Mouse (Mus musculus): ENCODE measurements around the gene Ccn5. TPM values are rescaled to one million over a fixed set of nuclear protein-coding genes. Genes with fewer than 3 reads are reported as not detected.

Gene Ccn5
- polyA plus RNA-seq, 1 experiment from 2014 or later = 0.68 TPM

DNA sequence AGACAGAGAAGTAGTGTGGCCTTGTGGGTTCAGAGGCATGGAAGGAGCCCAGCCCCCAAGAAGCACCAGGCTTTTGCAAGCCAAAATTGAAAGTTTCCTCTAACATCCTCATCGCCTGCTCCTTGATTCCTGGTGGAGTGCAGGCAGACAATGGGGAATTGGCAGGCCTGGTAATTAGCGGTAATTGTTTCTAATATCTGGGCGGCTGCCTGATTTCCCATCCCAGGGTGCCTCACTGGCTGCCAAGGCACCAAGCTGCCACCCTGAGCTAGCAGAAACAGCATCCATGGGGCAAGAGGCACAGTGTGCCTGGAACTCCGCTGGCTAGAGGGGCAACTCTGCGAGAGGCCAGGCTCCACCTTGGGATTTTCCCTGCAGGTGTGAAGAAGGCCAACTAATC, 49.1 kb downstream of the Ccn5 start:
- Histone ChIP-seq H3K4me1 (ENCODE audit: insufficient read depth) (no peaks in the 10 kb centered on the region), H3K27me3 (ENCODE audit: insufficient read depth, low read length) (no peaks in the 10 kb centered on the region)
- WGBS = 59% methylated on average over 5 of the region's 5 CpGs

DNA sequence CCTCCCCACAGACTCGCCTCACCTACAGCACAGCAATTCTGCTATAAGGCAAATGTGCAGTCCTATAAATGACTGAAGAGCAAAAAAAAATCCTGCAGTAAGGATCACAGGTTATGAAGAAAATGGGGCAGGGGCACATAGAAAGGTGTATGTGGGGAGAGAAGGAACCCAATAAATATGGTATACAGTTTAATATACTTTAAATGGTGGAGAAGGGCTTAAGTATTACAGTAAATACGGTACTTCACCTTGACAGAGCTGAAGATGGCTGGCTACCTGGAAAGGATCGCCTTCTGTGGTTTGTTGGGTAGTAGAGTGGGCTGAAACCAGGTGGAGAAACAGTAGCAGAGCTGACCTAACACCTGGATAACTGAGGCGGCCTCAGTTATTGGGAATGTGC, 50.6 kb downstream of the Ccn5 start:
- WGBS = 80% methylated on average over 4 of the region's 4 CpGs
- ATAC-seq (ENCODE audit: insufficient read depth) = no peak
- no peaks in the 10 kb centered on the region for H3K27me3 ChIP-seq (ENCODE audit: insufficient read depth, low read length)

More for the DNA sequence above, 49.1 kb downstream of the Ccn5 start:
- TF ChIP-seq CTCF (IDR thresholded peaks at IDR 0.05; ENCODE audit: low read depth) = no peak
- H3K4me2 ChIP-seq = no peak overlapping the region
- no peak overlapping the region for H3K27ac ChIP-seq (ENCODE audit: low read depth)
- no peak overlapping the region for H3K4me3 ChIP-seq (ENCODE audit: low read depth, low read length)
- DNase-seq (no peak), ATAC-seq (ENCODE audit: insufficient read depth) (no peak)
- H3K9ac ChIP-seq = no peak overlapping the region
- no peaks in the 10 kb centered on the region for H3K9me3 ChIP-seq (ENCODE audit: low read depth, low read length)
- no peaks in the 10 kb centered on the region for H3K36me3 ChIP-seq (ENCODE audit: insufficient read depth)

DNA sequence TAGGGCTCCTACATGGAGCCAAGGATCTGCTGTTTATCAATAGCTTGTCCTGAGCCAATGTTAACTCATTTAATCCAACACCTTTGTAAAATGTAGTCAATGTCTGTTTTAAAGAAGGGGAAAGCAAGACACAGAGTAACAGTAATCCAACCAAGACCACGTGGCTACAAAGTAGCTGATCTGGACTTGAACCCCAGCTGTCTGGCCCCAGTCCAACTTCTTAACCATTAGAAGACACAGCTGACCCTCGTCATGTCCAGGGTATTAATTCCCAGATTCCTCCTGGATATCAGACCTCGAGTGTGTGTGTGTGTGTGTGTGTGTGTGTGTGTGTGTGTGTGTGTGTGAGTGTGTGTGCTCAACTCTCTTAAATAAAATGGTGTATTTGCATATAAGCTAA, 51.2 kb downstream of the Ccn5 start:
- no peak overlapping the region for H3K4me3 ChIP-seq (ENCODE audit: low read depth, low read length)
- ATAC-seq (ENCODE audit: insufficient read depth) (no peak), DNase-seq (peak; percentile 63)
- H3K9ac ChIP-seq = no peak overlapping the region
- H3K27me3 ChIP-seq (ENCODE audit: insufficient read depth, low read length) = no peaks in the 10 kb centered on the region
- no peak overlapping the region for H3K4me2 ChIP-seq
- no peak overlapping the region for H3K27ac ChIP-seq (ENCODE audit: low read depth)
- no peaks in the 10 kb centered on the region for H3K9me3 ChIP-seq (ENCODE audit: low read depth, low read length)
- H3K4me1 ChIP-seq (ENCODE audit: insufficient read depth) = no peaks in the 10 kb centered on the region
- WGBS = 34% methylated on average over 3 of the region's 3 CpGs
- no peak for TF ChIP-seq CTCF (IDR thresholded peaks at IDR 0.05; ENCODE audit: low read depth)
- H3K36me3 ChIP-seq (ENCODE audit: insufficient read depth) = no peaks in the 10 kb centered on the region

More for the DNA sequence above, 50.6 kb downstream of the Ccn5 start:
- no peaks in the 10 kb centered on the region for H3K9me3 ChIP-seq (ENCODE audit: low read depth, low read length)
- DNase-seq = no peak
- TF ChIP-seq CTCF (IDR thresholded peaks at IDR 0.05; ENCODE audit: low read depth) = no peak
- H3K36me3 ChIP-seq (ENCODE audit: insufficient read depth) = no peaks in the 10 kb centered on the region
- H3K4me3 ChIP-seq (ENCODE audit: low read depth, low read length) = no peak overlapping the region
- H3K4me1 ChIP-seq (ENCODE audit: insufficient read depth) = no peaks in the 10 kb centered on the region
- H3K27ac ChIP-seq (ENCODE audit: low read depth) = no peak overlapping the region
- H3K4me2 ChIP-seq = no peak overlapping the region
- no peak overlapping the region for H3K9ac ChIP-seq

DNA sequence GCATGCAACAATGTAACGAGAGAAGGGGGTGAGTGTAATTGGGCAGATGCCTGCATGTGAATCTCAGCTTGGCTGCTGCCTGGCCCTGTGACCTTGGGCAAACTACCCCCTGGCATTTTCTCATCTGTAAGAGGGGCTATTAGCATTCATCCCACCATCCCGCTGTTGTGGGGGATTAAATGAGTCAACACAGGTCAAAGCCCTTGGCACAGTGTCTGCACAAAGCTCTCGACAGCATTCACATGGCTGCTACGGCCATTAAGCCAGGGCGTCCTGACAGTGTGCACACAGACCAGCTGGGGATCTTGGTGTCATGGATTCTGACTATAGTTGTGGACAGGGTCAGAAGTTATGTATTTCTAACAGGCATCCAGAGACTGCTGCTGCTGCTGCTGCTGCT, 54.2 kb downstream of the Ccn5 start:
- Histone ChIP-seq H3K36me3 (ENCODE audit: insufficient read depth) (no peaks in the 10 kb centered on the region), H3K4me1 (ENCODE audit: insufficient read depth) (no peaks in the 10 kb centered on the region), H3K27me3 (ENCODE audit: insufficient read depth, low read length) (no peaks in the 10 kb centered on the region), H3K9ac (no peak overlapping the region), H3K27ac (ENCODE audit: low read depth) (no peak overlapping the region), H3K4me2 (no peak overlapping the region), H3K4me3 (ENCODE audit: low read depth, low read length) (no peak overlapping the region), H3K9me3 (ENCODE audit: low read depth, low read length) (no peaks in the 10 kb centered on the region)
- ATAC-seq (ENCODE audit: insufficient read depth) (no peak), DNase-seq (no peak)
- 44% methylated on average over 5 of the region's 5 CpGs for WGBS
- no peak for TF ChIP-seq CTCF (IDR thresholded peaks at IDR 0.05; ENCODE audit: low read depth)

DNA sequence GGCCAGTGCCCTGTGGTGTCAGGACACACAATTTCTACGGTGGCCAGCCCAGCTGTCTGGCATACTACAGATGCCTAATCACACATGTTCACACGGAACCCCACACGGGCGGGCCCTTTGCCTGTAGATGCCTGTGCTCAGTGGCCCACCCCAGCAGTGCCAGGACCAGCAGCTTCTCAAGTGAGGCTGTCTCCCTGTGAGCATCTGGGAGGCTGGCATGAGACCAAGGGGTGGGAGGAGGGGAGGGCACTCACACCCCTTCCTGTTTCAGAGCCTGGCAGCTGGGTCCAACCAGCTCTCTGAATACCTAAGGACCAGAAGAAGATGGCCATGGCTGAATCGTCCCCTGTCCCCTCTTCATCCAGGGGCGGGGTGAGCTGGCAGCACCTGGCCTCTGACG, 54.8 kb downstream of the Ccn5 start:
- 71% methylated on average over 7 of the region's 7 CpGs for WGBS
- ATAC-seq (ENCODE audit: insufficient read depth) = no peak
- H3K4me1 ChIP-seq (ENCODE audit: insufficient read depth) = no peaks in the 10 kb centered on the region

DNA sequence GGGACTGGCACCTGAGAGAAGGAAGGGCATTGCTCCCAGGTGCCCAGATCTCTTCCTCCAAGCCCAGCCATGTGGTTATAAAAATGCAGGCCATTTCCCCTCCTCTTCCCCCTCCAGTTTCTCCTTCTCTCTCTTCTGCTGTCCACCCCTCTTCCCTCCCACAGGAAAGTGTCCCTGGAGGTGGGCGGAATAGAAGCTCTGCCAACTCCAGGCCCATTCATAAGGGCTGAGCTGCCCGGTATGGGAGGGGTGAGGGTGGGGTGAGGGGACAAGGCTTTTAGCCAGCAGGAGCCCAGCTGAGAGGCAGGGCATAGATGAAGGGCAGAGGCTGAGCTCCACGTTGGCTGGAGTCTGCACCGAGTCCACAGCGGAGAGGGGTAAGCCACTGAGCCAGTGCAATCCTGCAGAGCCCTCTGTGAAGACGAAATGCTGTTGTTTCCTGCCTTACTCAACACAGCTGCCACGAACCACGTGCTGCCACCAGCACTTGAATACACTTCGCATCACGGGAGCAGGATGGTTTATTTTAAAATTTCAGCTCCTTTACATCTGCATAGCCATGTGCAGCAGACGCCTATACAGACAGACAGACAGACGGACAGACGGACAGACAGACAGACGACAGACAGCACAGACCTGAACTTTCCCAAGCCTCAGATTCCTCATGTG, 56.3 kb downstream of the Ccn5 start:
- 55% methylated on average over 14 of the region's 14 CpGs for WGBS

More for the DNA sequence above, 54.8 kb downstream of the Ccn5 start:
- Histone ChIP-seq H3K4me3 (ENCODE audit: low read depth, low read length) (no peak overlapping the region), H3K4me2 (no peak overlapping the region), H3K27me3 (ENCODE audit: insufficient read depth, low read length) (no peaks in the 10 kb centered on the region), H3K27ac (ENCODE audit: low read depth) (no peak overlapping the region), H3K9me3 (ENCODE audit: low read depth, low read length) (no peaks in the 10 kb centered on the region), H3K9ac (no peak overlapping the region), H3K36me3 (ENCODE audit: insufficient read depth) (no peaks in the 10 kb centered on the region)
- no peak for DNase-seq
- TF ChIP-seq CTCF (IDR thresholded peaks at IDR 0.05; ENCODE audit: low read depth) = no peak

DNA sequence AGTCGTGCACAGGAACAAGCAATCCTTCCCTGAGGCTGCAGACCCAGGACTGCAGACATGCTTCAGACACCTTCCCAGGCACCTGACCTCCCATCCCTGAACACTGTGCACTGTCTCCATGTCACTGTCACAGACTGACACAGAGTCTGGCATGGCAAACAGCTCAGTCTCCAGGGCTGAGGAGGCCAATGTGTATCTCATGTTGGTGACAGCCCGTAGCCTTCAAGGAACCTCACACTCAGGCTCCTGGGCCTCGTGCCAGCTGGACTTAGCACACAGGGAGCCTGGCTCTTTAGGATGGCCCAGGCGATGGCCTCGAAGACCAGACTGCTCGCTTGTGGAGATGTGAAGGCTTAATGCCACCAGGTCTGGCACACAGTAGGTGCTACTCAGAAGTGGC, 60.2 kb downstream of the Ccn5 start:
- no peaks in the 10 kb centered on the region for H3K36me3 ChIP-seq (ENCODE audit: insufficient read depth)
- H3K4me1 ChIP-seq (ENCODE audit: insufficient read depth) = no peaks in the 10 kb centered on the region
- peak; percentile 92 for DNase-seq
- no peak overlapping the region for H3K4me2 ChIP-seq
- no peak overlapping the region for H3K27ac ChIP-seq (ENCODE audit: low read depth)
- no peaks in the 10 kb centered on the region for H3K9me3 ChIP-seq (ENCODE audit: low read depth, low read length)
- H3K9ac ChIP-seq = no peak overlapping the region
- no peak for TF ChIP-seq CTCF (IDR thresholded peaks at IDR 0.05; ENCODE audit: low read depth)
- H3K27me3 ChIP-seq (ENCODE audit: insufficient read depth, low read length) = no peaks in the 10 kb centered on the region
- peak; percentile 88; the same call in 1 of the 2 replicates for ATAC-seq (ENCODE audit: insufficient read depth)
- H3K4me3 ChIP-seq (ENCODE audit: low read depth, low read length) = no peak overlapping the region
- WGBS = 32% methylated on average over 6 of the region's 6 CpGs

More for the DNA sequence above, 56.3 kb downstream of the Ccn5 start:
- H3K9ac ChIP-seq = no peak overlapping the region; the same call in 1 of the 2 replicates
- no peaks in the 10 kb centered on the region for H3K4me1 ChIP-seq (ENCODE audit: insufficient read depth)
- H3K4me2 ChIP-seq = no peak overlapping the region
- DNase-seq (no peak), ATAC-seq (ENCODE audit: insufficient read depth) (no peak)
- no peaks in the 10 kb centered on the region for H3K27me3 ChIP-seq (ENCODE audit: insufficient read depth, low read length)
- no peaks in the 10 kb centered on the region for H3K36me3 ChIP-seq (ENCODE audit: insufficient read depth)
- no peak overlapping the region for H3K27ac ChIP-seq (ENCODE audit: low read depth)
- H3K4me3 ChIP-seq (ENCODE audit: low read depth, low read length) = no peak overlapping the region
- no peaks in the 10 kb centered on the region for H3K9me3 ChIP-seq (ENCODE audit: low read depth, low read length)
- no peak for TF ChIP-seq CTCF (IDR thresholded peaks at IDR 0.05; ENCODE audit: low read depth)

Other genes starting within 250 kb of the Ccn5 start
- gene Ttpal, start 218.5 kb upstream of the Ccn5 start, polyA plus RNA-seq (2014; fragmentation: Nextera tagmentation; extraction: Ambion mirVana) = 37.3 and 41.1 TPM in 2 replicates
- 56.2 and 62.5 TPM in 2 replicates for gene Serinc3, start 175.7 kb upstream of the Ccn5 start, polyA plus RNA-seq (2014; fragmentation: Nextera tagmentation; extraction: Ambion mirVana)
- 143 and 145 TPM in 2 replicates for gene Pkig, start 162.5 kb upstream of the Ccn5 start, polyA plus RNA-seq (2014; fragmentation: Nextera tagmentation; extraction: Ambion mirVana)
- 9.5 and 9.9 TPM in 2 replicates for gene Ada, start 70.6 kb upstream of the Ccn5 start, polyA plus RNA-seq (2014; fragmentation: Nextera tagmentation; extraction: Ambion mirVana)
- gene Kcnk15, start 32.8 kb downstream of the Ccn5 start, polyA plus RNA-seq (2014; fragmentation: Nextera tagmentation; extraction: Ambion mirVana) = not detected in 2 replicates
- 0.11 and 0.25 TPM in 2 replicates for gene Rims4, start 97.8 kb downstream of the Ccn5 start, polyA plus RNA-seq (2014; fragmentation: Nextera tagmentation; extraction: Ambion mirVana)
- gene Ywhab, start 174.1 kb downstream of the Ccn5 start, polyA plus RNA-seq (2014; fragmentation: Nextera tagmentation; extraction: Ambion mirVana) = 316 and 319 TPM in 2 replicates
- 1.1 and 1.8 TPM in 2 replicates for gene Pabpc1l, start 204.6 kb downstream of the Ccn5 start, polyA plus RNA-seq (2014; fragmentation: Nextera tagmentation; extraction: Ambion mirVana)
- gene Stk4, start 249.5 kb downstream of the Ccn5 start, polyA plus RNA-seq (2014; fragmentation: Nextera tagmentation; extraction: Ambion mirVana) = 30.7 and 33.7 TPM in 2 replicates

Measured in lung, embryonic 14.5 days (tissue).